Mouse (Mus musculus) bone marrow, adult 2 months (tissue): ENCODE data around the gene Icos.

ENCODE experiments used
- CTCF ChIP-seq: fragments of 200-500 bp; IDR thresholded peaks from 2 replicates; pipeline ENCODE4 v1.5.1; 2011; ENCODE audit warnings: low read length, control low read depth; ENCODE audit not compliant: control insufficient read depth, insufficient read depth
- POLR2A ChIP-seq: fragments of 200-500 bp; IDR thresholded peaks from 2 replicates; pipeline ENCODE4 v1.6.1; 2011; ENCODE audit warnings: low read depth, mild to moderate bottlenecking, control low read depth, low read length, borderline replicate concordance; ENCODE audit not compliant: control insufficient read depth

DNA sequence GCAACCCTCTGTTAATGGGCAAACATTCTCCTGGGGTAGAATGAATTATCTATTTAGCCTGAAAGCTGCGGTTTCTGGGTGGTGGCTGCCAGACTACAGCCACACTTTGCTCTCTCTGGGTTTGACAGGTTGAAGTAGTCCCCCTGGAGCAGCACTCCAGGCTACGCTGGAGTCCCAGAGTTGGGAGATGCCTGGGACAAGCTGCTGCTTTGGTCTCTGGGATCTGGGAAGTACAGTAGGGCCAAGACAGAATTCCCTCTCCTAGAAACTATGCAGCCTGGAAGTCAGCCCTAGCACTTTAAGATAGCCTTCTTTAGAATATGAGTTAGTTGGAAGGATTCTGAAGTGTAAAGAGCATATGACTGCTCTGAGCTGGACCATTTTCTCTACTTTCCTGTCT is 21.0 kb downstream of the Icos start:
- TF ChIP-seq POLR2A (no peak), CTCF (no peak)
